Mouse (Mus musculus) fat pad, adult 2 months (tissue): Measurements from ENCODE around the gene Hbp1.
A peak's percentile ranks its signal among the peaks of the same experiment; 100 is the strongest.

Source experiments
- DNase-seq: peaks from one replicate; pipeline ENCODE4 v3.0.0-alpha.2; 2011; ENCODE audit warnings: low read depth, low spot score; ENCODE audit errors: extremely low read depth

The Hbp1 gene

DNA sequence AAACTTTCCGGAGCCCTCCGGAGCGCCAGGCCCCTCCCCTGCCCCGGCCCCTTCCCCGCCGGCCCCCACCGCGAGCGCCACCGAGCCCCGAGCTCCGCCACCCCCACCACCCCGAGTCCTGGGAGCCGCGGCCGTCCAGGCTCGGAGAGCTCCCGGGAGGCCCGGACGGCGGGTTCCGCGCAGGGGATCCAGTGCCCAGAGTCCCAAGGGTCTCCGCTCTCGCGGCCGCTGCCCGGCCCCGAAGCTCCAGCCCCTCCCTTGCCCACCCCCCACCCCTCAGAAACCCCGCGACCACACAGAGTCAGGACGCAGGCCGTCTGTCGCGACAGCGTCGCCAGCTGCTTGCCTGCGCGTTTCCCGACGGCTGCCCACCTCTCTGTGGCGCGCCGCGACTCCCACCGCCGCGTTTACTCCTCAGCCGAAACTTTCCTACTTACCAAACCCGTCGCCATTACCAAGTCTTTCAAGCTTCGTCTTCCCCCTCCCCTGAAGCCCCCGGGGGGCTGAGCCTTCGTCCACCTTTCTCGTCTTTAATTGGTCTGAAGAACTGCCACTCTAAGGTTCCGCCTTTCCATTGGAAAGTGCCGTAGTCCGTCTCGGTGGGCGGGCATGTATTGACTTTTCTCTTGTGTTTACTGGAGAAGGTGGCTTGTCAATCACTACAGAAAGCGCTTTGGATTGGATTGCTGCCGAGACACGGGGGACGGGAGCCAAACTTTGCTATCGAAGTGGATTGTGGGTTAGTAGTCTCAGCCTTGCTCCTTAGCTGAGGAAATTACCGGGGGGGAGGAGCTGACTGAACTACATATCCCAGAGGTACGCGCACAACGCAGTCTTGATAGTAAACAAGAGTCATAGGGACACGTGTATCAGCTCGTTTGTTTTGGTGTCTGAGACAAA, at the start of gene Hbp1:
TSS of gene Hbp1 (minus strand) at position 777 of the 900 bp plus-strand sequence.
- peak; percentile 100 for DNase-seq

DNA sequence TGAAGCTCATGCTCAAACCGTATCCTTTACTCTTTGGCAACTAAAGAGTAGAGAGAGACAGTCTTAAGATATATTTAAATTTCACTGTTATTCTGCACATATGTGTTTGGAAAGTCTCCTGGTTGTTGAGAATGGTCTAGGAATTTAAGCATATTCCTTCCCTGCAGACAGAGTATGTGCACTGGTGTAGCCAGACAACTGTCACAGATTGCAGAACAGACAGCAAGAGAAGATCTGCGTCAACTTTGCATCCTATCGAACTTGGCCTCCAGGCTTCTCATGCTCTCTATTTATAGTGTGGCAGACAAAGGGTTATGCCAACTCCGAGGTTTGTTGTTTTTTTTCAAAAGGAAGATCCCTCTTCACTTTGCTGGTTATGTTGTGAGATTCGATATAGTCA, 48.4 kb upstream of the Hbp1 start:
- no peak for DNase-seq

DNA sequence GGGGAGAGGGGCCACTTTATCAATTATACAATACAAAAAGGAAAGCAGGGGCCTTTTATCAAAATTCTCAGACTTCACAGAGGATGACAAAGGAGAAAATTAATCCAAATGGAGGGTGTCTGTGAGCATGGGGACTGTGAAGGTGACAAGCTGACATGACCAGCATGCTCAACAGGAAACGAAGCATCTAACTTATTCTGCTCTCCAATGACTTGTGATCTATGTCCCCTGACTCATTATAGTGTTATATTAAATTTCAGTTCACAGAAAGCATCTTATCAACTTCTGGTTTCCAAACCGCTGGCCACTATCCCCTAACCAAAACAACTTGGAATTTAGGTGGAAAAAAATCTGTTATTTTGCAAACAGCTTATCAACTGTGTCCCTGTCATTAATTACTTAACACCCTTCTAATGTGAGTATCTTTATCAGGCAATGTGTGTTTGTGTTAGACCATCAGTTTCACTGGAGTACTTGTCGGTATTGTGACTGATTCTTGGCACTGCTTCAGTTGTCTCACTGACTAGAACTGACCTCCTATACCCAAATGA, 47.1 kb upstream of the Hbp1 start:
- no peak for DNase-seq

DNA sequence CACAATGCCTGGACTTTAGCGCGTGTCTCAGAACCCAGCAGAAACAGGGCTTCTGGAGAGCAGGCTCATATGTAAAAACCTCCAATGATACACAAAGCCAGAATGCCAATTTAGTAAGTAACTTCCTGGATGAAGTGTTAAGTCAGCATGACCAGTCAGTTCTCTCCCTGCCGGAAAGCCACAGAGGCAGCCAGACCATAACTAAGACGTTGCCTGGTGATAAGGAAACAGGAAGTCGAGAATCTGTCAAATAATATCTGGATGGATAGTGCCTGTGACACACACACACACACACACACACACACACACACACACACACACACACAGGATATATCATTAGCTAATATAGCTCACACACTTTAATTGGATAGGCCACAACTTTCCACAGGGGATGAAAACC, 46.5 kb upstream of the Hbp1 start:
- no peak for DNase-seq

- DNase-seq, result no peak
These were observed 40.2 kb upstream of the Hbp1 start for GRCm38 (mm10) chr12:31990575-31990974.

DNA sequence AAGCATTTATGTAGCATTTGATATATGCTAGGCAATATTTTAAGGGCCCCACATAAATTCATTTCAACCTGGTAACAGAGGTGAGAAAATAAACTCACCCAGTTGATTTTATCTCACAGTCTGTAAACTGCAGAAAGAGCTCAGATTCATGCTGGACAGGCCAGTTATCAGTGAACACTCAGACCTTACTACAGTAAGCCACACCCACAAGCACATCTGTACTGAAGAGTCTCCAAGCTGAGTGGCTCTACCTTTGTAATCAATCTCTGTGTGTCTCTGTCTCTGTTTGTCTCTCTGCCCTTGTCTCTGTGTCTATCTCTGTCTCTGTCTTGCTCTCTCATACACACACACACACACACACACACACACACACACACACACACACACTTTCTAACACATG, 39.4 kb upstream of the Hbp1 start:
- no peak for DNase-seq

DNA sequence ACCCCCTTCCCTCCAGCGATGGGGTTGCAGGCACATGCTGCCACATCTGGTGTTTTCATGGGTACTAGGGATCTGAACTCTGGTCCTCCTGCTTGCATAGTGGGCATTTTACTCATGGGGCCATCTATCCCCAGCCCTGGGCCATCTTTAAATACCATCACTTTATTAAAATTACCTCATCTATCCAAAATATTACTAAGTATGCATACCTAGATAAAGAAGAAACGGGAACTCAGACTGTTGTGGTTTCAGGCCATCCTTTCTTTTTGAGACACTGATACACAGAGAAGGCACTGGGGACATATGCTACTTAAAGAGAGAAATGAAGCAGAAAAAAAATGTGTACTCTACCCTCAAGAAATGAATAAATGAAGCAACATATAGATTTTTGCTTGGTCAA, 36.1 kb upstream of the Hbp1 start:
- no peak for DNase-seq

DNA sequence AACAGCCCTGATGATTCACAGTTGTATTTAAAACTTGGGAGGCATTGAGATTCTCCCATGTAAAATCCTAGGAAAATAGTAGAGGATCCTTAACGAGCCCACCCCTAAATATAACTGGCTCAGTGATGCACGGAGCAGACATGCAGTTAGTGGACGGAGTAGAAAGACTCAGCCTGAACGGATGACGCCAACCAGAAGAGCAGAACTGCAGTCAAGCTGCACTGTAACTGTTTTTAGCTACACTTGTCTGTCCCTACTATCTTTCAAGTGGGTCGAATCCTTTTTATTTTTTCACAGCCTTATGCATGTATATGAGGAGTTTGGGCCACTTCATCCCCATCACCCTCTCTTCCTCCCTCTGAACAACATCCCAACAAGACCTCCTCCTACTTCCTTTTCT, 35.4 kb upstream of the Hbp1 start:
- DNase-seq, result no peak

GRCm38 (mm10) chr12:31984664-31985063, 34.3 kb upstream of the Hbp1 start:
- DNase-seq, result no peak

GRCm38 (mm10) chr12:31984206-31984605, 33.9 kb upstream of the Hbp1 start:
- no peak for DNase-seq

DNA sequence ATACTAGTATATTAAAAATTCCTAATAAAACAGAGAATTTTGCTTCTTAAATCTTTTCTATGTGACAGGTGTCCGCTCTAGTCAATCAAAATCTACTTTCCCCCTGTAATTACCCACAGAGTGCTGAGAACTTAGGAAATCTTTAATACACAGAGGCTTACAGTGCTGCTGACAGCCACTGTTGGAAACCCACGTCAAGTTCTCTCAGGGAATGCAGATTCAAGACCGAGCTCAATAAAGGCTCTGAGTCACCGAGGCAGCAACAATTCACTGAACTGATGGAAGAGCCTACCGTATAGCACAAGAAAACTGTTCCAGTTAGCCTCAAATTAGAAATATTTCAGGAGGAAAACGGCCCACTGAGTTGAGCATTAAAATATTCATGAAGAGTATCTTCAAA, 33.4 kb upstream of the Hbp1 start:
- DNase-seq, result no peak

DNA sequence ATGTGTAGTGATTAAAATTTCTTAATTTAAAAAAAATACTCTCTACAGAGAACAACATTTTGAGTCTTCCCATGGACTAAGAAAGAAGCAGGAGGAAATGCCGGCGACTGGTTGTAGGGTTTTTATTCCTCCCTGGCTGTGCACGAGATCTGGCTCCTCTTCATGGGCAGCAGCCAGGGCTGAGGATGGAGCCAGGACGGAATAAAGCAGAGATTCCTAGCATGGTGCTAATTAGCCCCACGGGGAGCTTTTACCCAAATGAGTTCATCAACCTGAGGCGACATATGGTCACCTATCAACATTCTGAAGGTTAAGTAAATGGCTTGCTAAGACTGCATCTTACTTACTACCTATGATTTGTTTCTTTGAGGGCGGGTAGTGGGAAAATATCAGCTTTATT, 32.9 kb upstream of the Hbp1 start:
- no peak for DNase-seq

- DNase-seq, result no peak
These were observed 27.4 kb upstream of the Hbp1 start for GRCm38 (mm10) chr12:31977613-31978195.

- DNase-seq, result no peak
These were observed 26.2 kb upstream of the Hbp1 start for GRCm38 (mm10) chr12:31976544-31976943.

GRCm38 (mm10) chr12:31973473-31974172, 23.3 kb upstream of the Hbp1 start:
- peak; percentile 84 for DNase-seq

DNA sequence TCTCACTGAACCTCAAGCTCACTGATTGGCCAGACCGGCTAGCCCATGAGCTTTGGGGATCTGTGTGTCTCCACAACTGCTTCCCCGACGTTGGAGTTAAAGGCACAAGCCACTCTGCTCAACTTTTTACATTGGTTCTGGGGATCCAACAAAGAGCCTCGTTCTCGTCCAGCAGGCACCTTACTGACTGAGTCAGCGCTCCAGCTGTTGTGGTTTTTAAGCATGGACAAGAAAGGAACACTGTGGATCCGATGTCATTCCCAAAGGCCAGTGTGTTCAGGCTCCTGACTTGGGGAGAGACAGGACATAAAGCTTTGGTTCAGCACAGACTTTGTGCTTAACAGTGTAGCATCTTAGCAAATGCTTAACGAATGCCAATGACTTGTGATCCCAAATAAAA, 21.2 kb upstream of the Hbp1 start:
- no peak for DNase-seq

DNA sequence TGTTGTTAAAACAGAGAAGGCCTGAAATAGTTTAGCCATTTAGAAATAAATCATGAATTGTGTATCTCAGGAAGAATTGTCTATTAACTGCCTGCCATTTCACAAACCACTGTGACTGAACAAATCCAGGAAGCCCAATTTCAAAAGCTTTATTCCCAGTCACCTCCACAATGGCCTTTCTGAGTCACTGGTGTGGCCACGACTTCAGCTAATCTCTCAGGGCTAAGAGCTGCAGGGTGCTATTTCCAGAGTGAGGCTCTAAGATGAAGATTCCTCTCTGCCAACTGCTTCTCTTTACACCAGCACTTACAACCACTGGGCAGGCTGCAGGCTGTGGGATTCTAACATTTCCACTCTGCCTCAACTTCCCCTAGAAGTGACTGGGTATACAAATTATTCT, 18.8 kb upstream of the Hbp1 start:
- DNase-seq, result no peak

DNA sequence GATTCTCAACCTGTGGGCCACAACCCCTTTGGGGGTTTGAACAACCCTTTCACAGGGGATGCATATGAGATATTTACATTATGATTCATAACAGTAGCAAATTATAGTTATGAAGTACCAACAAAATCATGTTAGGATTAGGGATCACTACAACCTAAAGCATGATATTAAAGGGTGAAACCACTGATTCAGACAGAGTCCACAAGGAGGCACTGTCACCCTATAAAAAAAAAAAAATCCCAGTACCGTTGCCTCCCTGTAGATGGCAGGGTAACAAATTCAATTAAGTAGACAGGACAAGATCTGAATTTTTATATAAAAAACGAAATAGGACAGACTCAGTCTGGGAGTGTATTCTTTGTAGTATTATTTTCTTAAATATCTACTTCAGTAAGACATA, 17.2 kb upstream of the Hbp1 start:
- no peak for DNase-seq

GRCm38 (mm10) chr12:31966405-31966804, 16.1 kb upstream of the Hbp1 start:
- no peak for DNase-seq

- no peak for DNase-seq
These were observed 15.3 kb upstream of the Hbp1 start for GRCm38 (mm10) chr12:31965517-31966212.

DNA sequence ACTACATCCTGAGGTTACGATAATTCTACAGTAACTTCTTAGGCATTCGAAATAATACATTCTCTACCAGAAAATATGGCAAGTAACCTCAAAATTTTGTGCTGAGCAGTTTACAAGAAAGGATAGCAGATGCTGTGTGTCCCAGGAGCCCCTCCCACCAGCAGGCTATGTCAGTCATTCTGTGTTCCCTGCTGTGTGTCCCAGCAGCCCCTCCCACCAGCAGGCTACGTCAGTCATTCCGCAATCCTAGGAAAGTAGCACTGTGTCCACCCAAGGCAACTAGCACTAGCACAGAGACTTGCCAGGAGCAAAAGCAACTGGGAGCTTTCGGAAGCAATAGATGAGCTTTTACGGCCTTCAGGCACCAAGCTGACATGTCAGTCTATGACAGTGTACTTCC, 13.7 kb upstream of the Hbp1 start:
- DNase-seq, result no peak
